Mouse (Mus musculus) retina, postnatal 7 days (tissue): ENCODE results near the gene Utp20.

Experiments used
- DNase-seq: peaks from one replicate; pipeline ENCODE4 v3.0.0-alpha.2; 2012; ENCODE audit warnings: low read depth, low spot score

Utp20 gene

DNA sequence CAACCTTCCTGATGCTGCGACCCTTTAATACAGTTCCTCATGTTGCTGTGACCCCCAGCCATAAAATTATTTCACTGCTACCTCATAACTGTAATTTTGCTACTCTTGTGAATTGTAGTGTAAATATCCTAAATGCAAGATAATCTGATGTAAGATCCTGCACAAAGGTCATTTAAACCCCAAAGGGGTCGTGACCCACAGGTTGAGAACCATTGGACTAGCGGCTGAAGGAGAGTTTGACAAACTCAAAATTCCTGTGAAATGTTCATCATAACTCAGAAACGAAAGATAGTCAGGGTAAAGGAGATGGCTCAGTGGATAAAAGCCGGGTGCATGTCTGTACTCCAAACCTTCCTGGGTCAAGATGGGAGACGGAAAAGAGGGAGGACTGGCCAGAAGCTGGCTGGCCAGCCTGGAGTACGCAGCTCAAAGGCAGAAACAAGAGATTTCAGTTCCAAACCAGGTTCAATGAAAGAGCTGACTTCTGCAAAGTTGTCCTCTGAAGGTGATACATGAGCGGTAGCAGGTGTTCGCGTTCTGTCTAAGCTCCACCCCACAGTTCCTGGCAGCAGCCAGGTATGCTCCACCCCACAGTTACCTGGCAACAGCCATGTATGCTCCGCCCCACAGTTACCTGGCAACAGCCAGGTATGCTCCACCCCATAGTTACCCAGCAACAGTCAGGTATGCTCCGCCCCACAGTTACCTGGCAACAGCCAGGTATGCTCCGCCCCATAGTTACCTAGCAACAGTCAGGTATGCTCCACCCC, 109.4 kb downstream of the Utp20 start:
- no peak for DNase-seq

DNA sequence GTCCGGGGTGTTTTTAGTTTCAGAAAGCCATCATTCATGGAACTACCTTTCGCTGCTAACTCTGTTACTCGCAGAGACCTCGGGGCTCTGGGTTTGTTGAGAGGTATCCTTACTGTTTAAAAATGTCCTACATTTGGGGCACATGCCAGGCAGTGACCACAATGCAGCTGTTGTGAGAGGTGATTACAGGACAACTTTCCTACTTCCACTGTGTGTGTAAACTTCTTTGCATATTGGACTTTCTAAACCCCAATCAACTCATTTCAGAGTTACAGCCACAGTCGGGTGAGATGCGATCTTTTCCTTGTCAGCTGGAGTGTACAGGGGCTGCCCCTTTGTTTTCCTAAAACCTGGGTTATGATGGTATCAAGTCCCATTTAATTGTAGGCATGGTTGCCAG, 111.0 kb downstream of the Utp20 start:
- DNase-seq = no peak

DNA sequence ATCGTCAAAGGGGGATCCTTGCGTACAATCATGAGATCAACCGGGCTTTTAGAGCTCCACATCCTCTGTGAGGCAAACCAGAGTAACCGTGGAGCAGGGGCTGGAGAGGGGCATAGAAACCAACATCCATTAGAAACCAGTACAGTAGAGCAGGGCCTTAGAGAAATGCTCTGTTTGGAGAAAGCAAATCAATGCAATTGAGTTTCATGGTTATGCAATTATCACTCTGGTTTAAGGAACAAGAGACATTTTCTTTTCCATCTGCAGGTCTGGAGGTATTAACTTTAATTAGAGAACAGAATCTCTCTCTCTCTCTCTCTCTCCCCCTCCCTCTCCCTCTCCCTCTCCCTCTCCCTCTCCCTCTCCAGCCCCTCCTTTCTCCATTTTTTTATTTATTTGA, 111.9 kb downstream of the Utp20 start:
- DNase-seq = no peak

GRCm38 (mm10) chr10:88712359-88712758, 114.2 kb downstream of the Utp20 start:
- DNase-seq = no peak

- no peak for DNase-seq
Observed at GRCm38 (mm10) chr10:88708671-88709523, 117.7 kb downstream of the Utp20 start.

- DNase-seq = no peak
Observed at GRCm38 (mm10) chr10:88700938-88701337, 125.7 kb downstream of the Utp20 start.
